Mouse (Mus musculus) forebrain, embryonic 15.5 days (tissue): ENCODE measurements at regions not wholly inside any gene's neighbourhood (a gene's known extent, or its start where the extent isn't known, plus 50 kb on each side); places are given as distances from the start of the nearest gene placed in this dataset.
A peak's percentile ranks its signal among the peaks of the same experiment; 100 is the strongest.

Experiments
- ATAC-seq: fragments of 200-750 bp; cut with Nextera tagmentation; replicated peaks from 2 replicates; pipeline ENCODE4 v1.8.0; 2017; ENCODE audit warnings: mild to moderate bottlenecking, moderate TSS enrichment, moderate library complexity
- H3K27ac ChIP-seq: fragments of 300-500 bp; sonication (generic); replicated peaks from 2 replicates; pipeline ENCODE4 v1.5.1; 2015; ENCODE audit warnings: mild to moderate bottlenecking, inconsistent platforms
- H3K27me3 ChIP-seq: fragments of 300-500 bp; sonication (generic); 2 replicates; pipeline ENCODE4 v1.6.1; 2015; ENCODE audit warnings: inconsistent platforms
- H3K36me3 ChIP-seq: fragments of 300-500 bp; sonication (generic); 2 replicates; pipeline ENCODE4 v1.6.1; 2015; ENCODE audit warnings: mild to moderate bottlenecking, inconsistent platforms
- H3K4me1 ChIP-seq: fragments of 300-500 bp; sonication (generic); 2 replicates; pipeline ENCODE4 v1.6.1; 2015; ENCODE audit warnings: inconsistent platforms
- H3K4me2 ChIP-seq: fragments of 300-500 bp; sonication (generic); replicated peaks from 2 replicates; pipeline ENCODE4 v1.6.1; 2015; ENCODE audit warnings: mild to moderate bottlenecking, inconsistent platforms
- H3K4me3 ChIP-seq: fragments of 300-500 bp; sonication (generic); 2 replicates; pipeline ENCODE4 v1.5.1; 2015; ENCODE audit warnings: mild to moderate bottlenecking, inconsistent platforms
- H3K9ac ChIP-seq: fragments of 300-500 bp; sonication (generic); replicated peaks from 2 replicates; pipeline ENCODE4 v1.6.1; 2015; ENCODE audit warnings: mild to moderate bottlenecking, inconsistent platforms
- H3K9me3 ChIP-seq: fragments of 300-500 bp; sonication (generic); 2 replicates; pipeline ENCODE4 v1.6.1; 2016; ENCODE audit warnings: inconsistent platforms
- WGBS: fragments of 180-500 bp; shearing (Covaris S2); methylation state at CpG from one replicate; pipeline ENCODE4 v1.1.7; 2015; ENCODE audit warnings: mixed read lengths; 5-methylcytosine and 5-hydroxymethylcytosine counted together

DNA sequence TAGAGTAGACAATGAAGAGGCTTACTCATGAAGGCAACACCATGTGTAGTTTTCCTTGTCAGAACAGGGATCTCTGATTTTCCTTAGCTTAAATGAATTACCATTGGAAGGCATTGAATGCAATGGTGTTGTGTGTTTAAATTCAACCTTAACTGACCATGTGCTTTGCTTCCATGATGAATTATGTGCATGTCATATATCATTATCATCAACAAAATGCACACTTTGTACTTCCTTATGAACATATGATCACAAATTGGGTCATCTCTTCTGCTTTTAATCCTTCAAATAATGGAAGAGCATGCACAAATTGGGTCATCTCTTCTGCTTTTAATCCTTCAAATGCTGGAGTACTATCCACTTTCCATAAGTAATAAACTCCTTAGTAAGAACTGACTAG, 180.2 kb upstream of the Ppfia2 start:
- Histone ChIP-seq H3K36me3 (no peaks in the 10 kb centered on the region), H3K27me3 (no peaks in the 10 kb centered on the region), H3K27ac (no peak overlapping the region), H3K9me3 (no peaks in the 10 kb centered on the region), H3K4me3 (no peak overlapping the region), H3K4me2 (no peak overlapping the region), H3K4me1 (no peaks in the 10 kb centered on the region), H3K9ac (no peak overlapping the region)
- no peak for ATAC-seq

GRCm38 (mm10) chr10:106290736-106291135, 179.4 kb upstream of the Ppfia2 start:
- H3K27me3 ChIP-seq, result no peaks in the 10 kb centered on the region
- no peak for ATAC-seq
- no peaks in the 10 kb centered on the region for H3K4me1 ChIP-seq
- H3K4me3 ChIP-seq, result no peak overlapping the region
- H3K9ac ChIP-seq, result no peak overlapping the region
- H3K27ac ChIP-seq, result no peak overlapping the region
- H3K4me2 ChIP-seq, result no peak overlapping the region
- 82% methylated on average over 2 of the region's 2 CpGs for WGBS
- H3K9me3 ChIP-seq, result no peaks in the 10 kb centered on the region
- no peaks in the 10 kb centered on the region for H3K36me3 ChIP-seq

GRCm38 (mm10) chr10:106295501-106295900, 174.6 kb upstream of the Ppfia2 start:
- H3K27ac ChIP-seq, result no peak overlapping the region
- H3K9me3 ChIP-seq, result no peaks in the 10 kb centered on the region
- no peak overlapping the region for H3K4me3 ChIP-seq
- ATAC-seq, result no peak
- no peak overlapping the region for H3K9ac ChIP-seq
- H3K36me3 ChIP-seq, result no peaks in the 10 kb centered on the region
- WGBS, result 83% methylated on average over 5 of the region's 5 CpGs
- no peaks in the 10 kb centered on the region for H3K27me3 ChIP-seq
- H3K4me1 ChIP-seq, result no peaks in the 10 kb centered on the region
- H3K4me2 ChIP-seq, result no peak overlapping the region

GRCm38 (mm10) chr10:106335166-106335565, 135.0 kb upstream of the Ppfia2 start:
- no peaks in the 10 kb centered on the region for H3K4me1 ChIP-seq
- no peak for ATAC-seq
- 88% methylated on average over 1 of the region's 1 CpGs for WGBS
- no peaks in the 10 kb centered on the region for H3K36me3 ChIP-seq
- H3K9ac ChIP-seq, result no peak overlapping the region
- no peaks in the 10 kb centered on the region for H3K27me3 ChIP-seq
- no peak overlapping the region for H3K27ac ChIP-seq
- H3K9me3 ChIP-seq, result no peaks in the 10 kb centered on the region
- H3K4me2 ChIP-seq, result no peak overlapping the region
- H3K4me3 ChIP-seq, result no peak overlapping the region

DNA sequence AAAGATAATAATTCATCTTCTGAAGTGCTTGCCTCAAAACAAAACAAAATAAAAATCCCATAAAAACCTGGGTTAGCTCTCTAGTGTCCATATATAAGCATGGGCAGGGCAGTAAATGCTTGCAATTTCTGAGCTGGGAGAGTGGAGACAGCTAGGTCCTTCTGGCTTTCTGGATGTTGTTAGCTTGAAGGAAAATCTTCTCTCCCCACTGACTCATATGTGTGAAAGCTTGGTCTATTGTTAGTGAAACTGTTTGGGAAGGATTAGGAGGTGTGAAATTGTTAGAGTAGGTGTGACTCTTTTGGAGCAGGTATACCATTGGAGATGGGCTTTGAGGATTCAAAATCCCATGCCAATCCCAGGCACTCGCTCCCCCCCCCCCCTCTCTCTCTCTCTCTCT, 118.5 kb upstream of the Ppfia2 start:
- Histone ChIP-seq H3K4me1 (no peaks in the 10 kb centered on the region), H3K27ac (no peak overlapping the region), H3K4me3 (no peak overlapping the region), H3K27me3 (no peaks in the 10 kb centered on the region), H3K36me3 (no peaks in the 10 kb centered on the region), H3K4me2 (no peak overlapping the region), H3K9ac (no peak overlapping the region), H3K9me3 (no peaks in the 10 kb centered on the region)
- no peak for ATAC-seq
- WGBS, result no CpG with 5 or more reads among the region's 1 CpGs

DNA sequence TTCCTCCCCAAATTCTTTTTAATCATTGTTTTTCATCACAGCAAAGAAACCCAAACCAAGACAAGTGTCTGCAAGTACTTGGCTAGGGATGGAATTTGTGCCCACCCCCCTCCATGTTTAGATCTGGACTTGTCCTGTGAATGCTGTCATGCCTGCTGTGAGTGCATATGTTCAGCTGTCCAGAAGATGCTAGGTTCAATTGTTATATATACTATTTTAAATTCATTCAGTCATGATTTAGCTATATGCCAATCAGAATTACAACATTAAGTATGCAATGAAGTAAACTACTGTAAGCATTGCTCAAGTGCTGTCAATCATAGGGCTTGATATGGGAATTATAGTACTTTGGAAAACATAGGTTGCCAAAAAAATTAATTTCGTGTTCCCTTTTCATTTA, 94.5 kb upstream of the Ppfia2 start:
- ATAC-seq, result peak; percentile 90
- H3K27me3 ChIP-seq, result no peaks in the 10 kb centered on the region
- 60% methylated on average over 1 of the region's 1 CpGs for WGBS

DNA sequence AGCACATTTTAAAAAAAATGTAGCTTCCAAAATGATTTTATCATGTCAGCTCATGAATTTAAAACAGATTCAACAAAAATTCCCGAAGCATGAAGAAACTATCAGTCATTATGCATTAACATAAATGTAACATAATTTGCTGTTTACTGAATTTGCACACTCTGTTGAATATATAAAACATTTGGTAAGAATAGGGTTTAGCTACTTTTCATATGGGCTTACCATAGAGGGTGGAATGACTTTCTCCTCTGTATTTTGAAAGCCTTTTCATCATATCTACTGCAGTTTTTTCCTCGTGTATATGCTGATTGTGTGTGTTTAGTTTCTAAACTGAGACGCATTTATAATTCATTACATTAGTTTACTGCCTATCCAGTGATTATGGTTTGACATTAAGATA, 94.0 kb upstream of the Ppfia2 start:
- 0 out of 2 replicates have a peak overlapping the region, but pooled peaks have one; percentile 37 for H3K27ac ChIP-seq
- no peak overlapping the region for H3K4me2 ChIP-seq
- H3K9ac ChIP-seq, result no peak overlapping the region
- H3K4me3 ChIP-seq, result no peak overlapping the region
- no peaks in the 10 kb centered on the region for H3K9me3 ChIP-seq
- ATAC-seq, result peak; percentile 80; the same call in 1 of the 2 replicates
- H3K36me3 ChIP-seq, result no peaks in the 10 kb centered on the region
- 70% methylated on average over 3 of the region's 3 CpGs for WGBS
- no peaks in the 10 kb centered on the region for H3K27me3 ChIP-seq
- no peaks in the 10 kb centered on the region for H3K4me1 ChIP-seq

More for the DNA sequence above, 94.5 kb upstream of the Ppfia2 start:
- H3K27ac ChIP-seq, result no peak overlapping the region; the same call in 1 of the 2 replicates
- no peaks in the 10 kb centered on the region for H3K4me1 ChIP-seq
- no peak overlapping the region for H3K4me3 ChIP-seq
- H3K36me3 ChIP-seq, result no peaks in the 10 kb centered on the region
- no peak overlapping the region for H3K4me2 ChIP-seq
- H3K9me3 ChIP-seq, result no peaks in the 10 kb centered on the region
- no peak overlapping the region for H3K9ac ChIP-seq

DNA sequence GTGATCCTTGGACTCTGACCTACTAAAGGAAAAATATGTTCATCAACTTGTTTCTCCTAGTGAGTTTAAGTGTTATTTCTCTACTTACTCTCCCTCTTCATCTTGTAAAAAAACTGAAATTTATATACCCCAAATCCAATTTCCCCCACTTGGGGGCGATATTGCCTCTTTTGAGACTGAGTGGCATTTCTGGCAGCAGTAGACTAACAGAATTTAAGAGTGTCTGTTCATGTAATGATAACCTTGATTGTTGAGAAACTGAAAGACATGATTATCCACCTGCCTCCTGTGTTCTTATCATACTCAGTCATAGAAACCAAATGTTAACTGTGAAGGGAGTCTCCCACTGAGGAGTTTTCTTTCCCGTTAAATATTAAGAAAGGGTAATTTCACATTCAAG, 89.5 kb upstream of the Ppfia2 start:
- H3K9ac ChIP-seq, result no peak overlapping the region
- 68% methylated on average over 2 of the region's 2 CpGs for WGBS

DNA sequence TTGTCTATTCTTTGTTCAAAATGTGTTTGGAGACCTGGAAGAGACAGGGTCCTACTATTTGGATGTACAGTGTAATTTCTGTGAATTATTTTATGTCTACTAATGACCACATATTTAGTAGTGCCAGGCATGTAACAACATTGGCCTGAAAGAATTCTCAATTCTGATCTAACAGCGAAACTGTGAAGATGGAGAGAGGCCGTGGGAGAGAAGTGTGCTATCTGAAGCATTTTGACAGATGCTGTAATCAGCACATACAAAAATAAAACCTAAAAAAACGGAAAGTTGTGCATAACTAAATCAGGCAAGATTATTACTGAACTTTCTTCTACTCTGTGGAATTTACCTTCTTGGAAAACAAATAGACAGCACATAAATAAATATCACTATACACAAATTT, 61.4 kb upstream of the Ppfia2 start:
- ATAC-seq, result no peak
- 87% methylated on average over 3 of the region's 3 CpGs for WGBS
- H3K27ac ChIP-seq, result no peak overlapping the region
- H3K4me3 ChIP-seq, result no peak overlapping the region
- no peaks in the 10 kb centered on the region for H3K27me3 ChIP-seq
- H3K4me2 ChIP-seq, result no peak overlapping the region
- no peaks in the 10 kb centered on the region for H3K9me3 ChIP-seq
- H3K36me3 ChIP-seq, result no peaks in the 10 kb centered on the region
- H3K9ac ChIP-seq, result no peak overlapping the region
- no peaks in the 10 kb centered on the region for H3K4me1 ChIP-seq

More for the DNA sequence above, 89.5 kb upstream of the Ppfia2 start:
- Histone ChIP-seq H3K9me3 (no peaks in the 10 kb centered on the region), H3K27ac (no peak overlapping the region), H3K27me3 (no peaks in the 10 kb centered on the region), H3K4me2 (no peak overlapping the region), H3K4me1 (no peaks in the 10 kb centered on the region), H3K4me3 (no peak overlapping the region), H3K36me3 (no peaks in the 10 kb centered on the region)
- ATAC-seq, result no peak

DNA sequence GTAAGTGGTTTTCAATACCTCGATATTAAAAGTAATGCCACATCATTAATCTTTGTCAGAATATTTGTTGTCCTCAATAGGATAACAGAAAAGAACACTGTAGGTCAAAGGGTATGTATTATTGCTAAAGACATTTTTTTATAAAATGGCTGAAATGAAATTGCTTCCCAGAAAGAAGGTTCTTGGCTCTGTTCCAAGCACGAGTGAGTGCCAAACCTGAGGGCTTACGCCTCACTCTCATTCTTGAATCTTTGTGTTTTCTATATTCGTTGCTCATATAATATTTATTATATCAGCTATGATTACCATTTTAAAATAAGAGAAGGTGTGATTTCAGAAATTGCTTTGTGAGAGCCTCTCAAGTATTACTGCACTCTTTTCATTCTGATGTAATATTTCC, 57.0 kb upstream of the Ppfia2 start:
- Histone ChIP-seq H3K4me3 (no peak overlapping the region), H3K27ac (no peak overlapping the region), H3K36me3 (no peaks in the 10 kb centered on the region), H3K9ac (no peak overlapping the region), H3K4me1 (no peaks in the 10 kb centered on the region), H3K27me3 (no peaks in the 10 kb centered on the region), H3K4me2 (no peak overlapping the region), H3K9me3 (no peaks in the 10 kb centered on the region)
- 68% methylated on average over 4 of the region's 4 CpGs for WGBS
- ATAC-seq, result no peak

DNA sequence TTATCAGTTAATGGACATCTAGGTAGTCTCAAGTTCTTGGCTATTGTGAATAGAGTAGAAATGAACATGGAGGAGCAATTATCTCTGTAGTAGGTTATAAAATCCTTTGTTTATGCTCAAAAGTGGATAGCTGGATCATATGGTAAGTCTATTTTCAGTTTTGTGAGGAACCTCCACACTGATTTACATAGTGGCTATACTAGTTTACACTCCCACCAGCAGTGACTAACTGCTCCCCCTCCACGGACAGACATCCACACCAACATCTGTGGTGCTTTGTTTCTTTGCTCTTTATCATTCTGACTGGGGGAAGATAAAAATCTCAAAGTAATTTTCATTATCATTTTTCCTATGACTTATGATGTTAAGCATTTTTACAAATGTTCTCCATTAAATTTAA, 55.1 kb upstream of the Ppfia2 start:
- H3K4me1 ChIP-seq, result no peaks in the 10 kb centered on the region
- ATAC-seq, result no peak
- H3K9ac ChIP-seq, result no peak overlapping the region
- WGBS, result 81% methylated on average over 1 of the region's 1 CpGs
- H3K4me2 ChIP-seq, result no peak overlapping the region
- no peaks in the 10 kb centered on the region for H3K27me3 ChIP-seq
- no peaks in the 10 kb centered on the region for H3K36me3 ChIP-seq
- H3K4me3 ChIP-seq, result no peak overlapping the region
- no peaks in the 10 kb centered on the region for H3K9me3 ChIP-seq
- H3K27ac ChIP-seq, result no peak overlapping the region

DNA sequence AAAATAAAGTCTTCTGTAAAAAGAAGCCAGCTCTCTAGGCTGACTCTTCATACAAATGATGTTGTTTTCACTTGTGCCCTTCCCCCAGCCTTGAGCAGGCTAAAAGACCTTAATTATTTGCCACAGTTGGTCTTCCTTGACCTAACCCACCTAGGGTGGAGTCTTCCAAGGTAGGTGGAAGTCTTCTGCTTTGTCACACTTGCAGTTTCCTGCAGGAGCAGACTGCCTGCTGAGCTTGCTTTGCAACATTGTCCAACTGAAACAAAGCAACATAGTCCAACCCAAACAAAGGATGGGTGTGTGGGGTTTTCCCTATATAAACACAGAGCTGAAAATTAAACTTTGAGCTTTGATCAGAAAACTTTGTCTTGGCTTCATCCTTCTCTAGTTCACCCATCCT, 53.0 kb upstream of the Ppfia2 start:
- no peak overlapping the region for H3K4me3 ChIP-seq
- no peak overlapping the region for H3K4me2 ChIP-seq
- H3K27me3 ChIP-seq, result no peaks in the 10 kb centered on the region
- no peaks in the 10 kb centered on the region for H3K36me3 ChIP-seq
- H3K4me1 ChIP-seq, result no peaks in the 10 kb centered on the region
- H3K27ac ChIP-seq, result no peak overlapping the region
- no peaks in the 10 kb centered on the region for H3K9me3 ChIP-seq
- no peak for ATAC-seq
- H3K9ac ChIP-seq, result no peak overlapping the region
